Mouse (Mus musculus): ENCODE measurements around the gene Mrpl20. TPM values are rescaled to one million over a fixed set of nuclear protein-coding genes. Genes with fewer than 3 reads are reported as not detected.
A peak's percentile ranks its signal among the peaks of the same experiment; 100 is the strongest.

Mrpl20 gene
- polyA plus RNA-seq, 1 experiment from 2014 or later, result 171 TPM

DNA sequence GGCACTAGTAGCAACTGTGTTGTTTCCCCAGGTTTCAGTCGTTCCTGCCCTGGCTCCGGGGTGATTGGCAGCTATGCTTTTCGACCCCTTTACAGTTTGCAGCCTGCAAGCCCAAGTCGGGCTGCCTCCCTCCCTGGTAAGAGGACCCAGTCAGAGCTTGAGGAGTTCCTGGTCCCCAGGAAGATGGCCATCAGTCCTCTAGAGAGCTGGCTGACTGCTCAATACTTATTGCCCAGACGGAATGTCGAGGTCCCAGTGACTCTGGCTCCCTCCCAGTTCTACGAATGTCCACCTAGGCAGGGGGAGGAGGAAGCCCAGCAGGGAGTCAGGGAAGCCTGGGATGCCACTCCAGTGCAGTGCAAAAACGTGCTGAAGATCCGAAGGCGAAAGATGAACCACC lies 29.6 kb downstream of the Mrpl20 start:
- TF ChIP-seq CTCF (IDR thresholded peaks at IDR 0.05; ENCODE audit: low read depth), result no peak
- TF ChIP-seq EP300 (IDR thresholded peaks at IDR 0.05; ENCODE audit: low read depth), result no peak

GRCm38 (mm10) chr4:155833234-155833633 lies 30.6 kb downstream of the Mrpl20 start:
- 74% methylated on average over 4 of the region's 4 CpGs for WGBS (ENCODE audit: insufficient replicate concordance)
- no peaks in the 10 kb centered on the region for H3K27me3 ChIP-seq (ENCODE audit: insufficient read depth, low read length)
- H3K4me1 ChIP-seq (ENCODE audit: insufficient read depth), result peaks cover 23% of the 10 kb centered on the region
- no peaks in the 10 kb centered on the region for H3K9me3 ChIP-seq (ENCODE audit: low read length)
- H3K27ac ChIP-seq (ENCODE audit: low read depth), result no peak overlapping the region
- H3K4me3 ChIP-seq (ENCODE audit: low read depth, low read length), result no peak overlapping the region
- peaks cover 8% of the 10 kb centered on the region; the same call in 1 of the 2 replicates for H3K36me3 ChIP-seq (replicated peaks; ENCODE audit: insufficient read depth, low read length)
- TF ChIP-seq EP300 (IDR thresholded peaks at IDR 0.05; ENCODE audit: low read depth), result no peak
- TF ChIP-seq CTCF (IDR thresholded peaks at IDR 0.05; ENCODE audit: low read depth), result no peak
- H3K9ac ChIP-seq (replicated peaks), result no peak overlapping the region
- DNase-seq (no peak), ATAC-seq (no peak)
- no peak overlapping the region for H3K4me2 ChIP-seq (ENCODE audit: low read depth, low read length)

More for the DNA sequence above, 29.6 kb downstream of the Mrpl20 start:
- Histone ChIP-seq H3K4me1 (ENCODE audit: insufficient read depth) (peaks cover 23% of the 10 kb centered on the region), H3K9me3 (ENCODE audit: low read length) (no peaks in the 10 kb centered on the region), H3K27me3 (ENCODE audit: insufficient read depth, low read length) (no peaks in the 10 kb centered on the region), H3K4me2 (ENCODE audit: low read depth, low read length) (peak overlapping the region; percentile 80), H3K9ac (replicated peaks) (peak overlapping the region; percentile 95), H3K36me3 (replicated peaks; ENCODE audit: insufficient read depth, low read length) (peaks cover 8% of the 10 kb centered on the region; the same call in 1 of the 2 replicates), H3K27ac (ENCODE audit: low read depth) (peak overlapping the region; percentile 91), H3K4me3 (ENCODE audit: low read depth, low read length) (peak overlapping the region; percentile 98)
- 48% methylated on average over 10 of the region's 10 CpGs for WGBS (ENCODE audit: insufficient replicate concordance)
- ATAC-seq (no peak), DNase-seq (no peak)

- Histone ChIP-seq H3K36me3 (replicated peaks; ENCODE audit: insufficient read depth, low read length) (peaks cover 8% of the 10 kb centered on the region; the same call in 1 of the 2 replicates), H3K4me2 (ENCODE audit: low read depth, low read length) (no peak overlapping the region), H3K4me1 (ENCODE audit: insufficient read depth) (peaks cover 23% of the 10 kb centered on the region), H3K27ac (ENCODE audit: low read depth) (0 out of 2 replicates have a peak overlapping the region, but pooled peaks have one; percentile 22), H3K9ac (replicated peaks) (no peak overlapping the region), H3K27me3 (ENCODE audit: insufficient read depth, low read length) (no peaks in the 10 kb centered on the region), H3K4me3 (ENCODE audit: low read depth, low read length) (no peak overlapping the region), H3K9me3 (ENCODE audit: low read length) (no peaks in the 10 kb centered on the region)
- TF ChIP-seq EP300 (IDR thresholded peaks at IDR 0.05; ENCODE audit: low read depth) (no peak), CTCF (IDR thresholded peaks at IDR 0.05; ENCODE audit: low read depth) (peak; percentile 87)
- DNase-seq (peak; percentile 78), ATAC-seq (peak; percentile 31)
- WGBS (ENCODE audit: insufficient replicate concordance), result 40% methylated on average over 2 of the region's 2 CpGs
Measured at GRCm38 (mm10) chr4:155833836-155834235, 31.2 kb downstream of the Mrpl20 start.

DNA sequence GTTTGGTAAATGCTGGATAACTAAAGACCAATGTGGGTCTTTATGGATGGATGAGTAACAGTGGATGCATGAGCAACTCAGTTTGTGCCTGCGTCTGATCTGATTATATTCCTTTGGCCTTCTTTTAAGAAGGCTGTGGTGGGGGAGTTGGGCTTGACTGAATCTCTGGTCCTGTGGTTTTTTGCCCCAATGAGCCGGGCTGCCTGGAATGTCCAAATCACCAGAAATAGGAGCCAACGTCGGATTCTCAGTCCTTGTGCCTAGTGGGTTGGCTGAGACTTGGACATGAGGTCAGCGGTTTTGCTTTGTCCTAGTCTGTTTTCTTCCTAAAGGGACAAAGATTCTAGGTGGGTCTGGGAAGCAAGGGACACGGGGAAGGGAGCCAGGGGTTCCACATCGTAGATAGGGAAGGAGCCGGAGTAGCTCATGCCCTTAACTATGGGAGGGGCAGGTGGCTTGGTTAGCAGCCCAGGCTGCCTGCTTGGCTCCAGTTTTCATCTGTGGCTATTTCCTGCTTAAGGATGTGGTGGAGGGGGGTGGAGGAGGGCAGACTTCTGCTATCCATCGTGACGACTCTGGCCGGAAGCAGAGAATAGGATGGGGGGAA lies 34.8 kb downstream of the Mrpl20 start:
- peaks cover 28% of the 10 kb centered on the region for H3K4me1 ChIP-seq (ENCODE audit: insufficient read depth)
- H3K9me3 ChIP-seq (ENCODE audit: low read length), result no peaks in the 10 kb centered on the region
- H3K4me2 ChIP-seq (ENCODE audit: low read depth, low read length), result no peak overlapping the region
- no peak overlapping the region for H3K4me3 ChIP-seq (ENCODE audit: low read depth, low read length)
- no peak overlapping the region for H3K9ac ChIP-seq (replicated peaks)
- TF ChIP-seq EP300 (IDR thresholded peaks at IDR 0.05; ENCODE audit: low read depth) (no peak), CTCF (IDR thresholded peaks at IDR 0.05; ENCODE audit: low read depth) (no peak)
- H3K27ac ChIP-seq (ENCODE audit: low read depth), result no peak overlapping the region
- 43% methylated on average over 11 of the region's 11 CpGs for WGBS (ENCODE audit: insufficient replicate concordance)
- peaks cover 7% of the 10 kb centered on the region; the same call in 1 of the 2 replicates for H3K36me3 ChIP-seq (replicated peaks; ENCODE audit: insufficient read depth, low read length)
- no peak for ATAC-seq
- peaks cover 4% of the 10 kb centered on the region; the same call in 1 of the 2 replicates for H3K27me3 ChIP-seq (ENCODE audit: insufficient read depth, low read length)
- peak; percentile 34 for DNase-seq

DNA sequence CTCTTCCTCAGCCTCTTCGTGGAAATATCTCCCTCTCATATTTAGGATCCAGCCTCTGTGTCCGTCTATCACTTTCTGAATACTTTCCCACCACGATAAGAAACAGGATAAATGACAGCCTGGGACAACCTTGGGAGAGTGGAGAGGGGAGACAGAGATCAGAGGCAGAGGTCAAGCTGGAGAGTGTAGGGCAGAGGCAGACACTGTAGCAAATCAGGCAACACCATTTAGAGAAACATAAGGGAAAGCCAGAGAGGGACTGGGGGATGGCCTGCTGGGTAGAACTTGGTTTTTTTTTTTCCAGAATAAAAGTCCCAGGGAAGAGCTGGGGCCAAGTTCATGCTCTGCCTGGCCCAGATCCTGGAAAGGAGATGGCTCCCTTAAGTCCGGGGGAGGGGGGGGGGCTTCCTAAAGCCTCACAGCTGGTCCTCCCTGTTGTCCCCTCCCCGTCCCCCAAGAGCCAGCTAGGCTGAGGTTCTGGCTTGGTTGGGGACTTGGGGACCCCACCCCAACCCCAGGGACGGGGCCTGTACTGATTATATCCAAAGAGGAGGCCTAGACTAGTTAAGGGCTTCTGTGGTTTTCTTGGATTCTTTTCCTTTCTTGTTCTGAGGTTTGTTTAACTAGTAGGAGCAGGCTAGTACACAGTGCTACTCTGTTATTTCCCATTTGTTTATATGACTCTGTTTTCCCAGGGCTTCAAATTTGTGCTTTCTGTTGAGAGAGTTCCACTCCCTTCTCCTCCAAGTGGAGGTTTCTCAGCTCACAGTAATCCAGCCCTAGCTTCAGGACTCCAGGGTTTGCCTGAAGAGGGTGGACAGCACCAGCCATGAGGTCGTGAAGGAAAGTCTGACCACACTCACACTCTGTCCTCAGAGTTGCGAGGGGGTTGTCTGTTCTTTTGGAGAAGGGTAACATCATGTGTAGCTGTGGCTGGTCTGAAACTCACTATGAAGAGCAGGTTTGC lies 35.8 kb downstream of the Mrpl20 start:
- peak overlapping the region; percentile 51; the same call in 1 of the 2 replicates for H3K27ac ChIP-seq (ENCODE audit: low read depth)
- peaks cover 4% of the 10 kb centered on the region; the same call in 1 of the 2 replicates for H3K27me3 ChIP-seq (ENCODE audit: insufficient read depth, low read length)
- no peak for TF ChIP-seq CTCF (IDR thresholded peaks at IDR 0.05; ENCODE audit: low read depth)
- no peak for TF ChIP-seq EP300 (IDR thresholded peaks at IDR 0.05; ENCODE audit: low read depth)
- DNase-seq, result no peak
- no peaks in the 10 kb centered on the region for H3K36me3 ChIP-seq (replicated peaks; ENCODE audit: insufficient read depth, low read length)
- WGBS (ENCODE audit: insufficient replicate concordance), result 58% methylated on average over 8 of the region's 8 CpGs
- ATAC-seq, result no peak
- no peak overlapping the region for H3K4me3 ChIP-seq (ENCODE audit: low read depth, low read length)
- H3K9me3 ChIP-seq (ENCODE audit: low read length), result no peaks in the 10 kb centered on the region
- H3K4me2 ChIP-seq (ENCODE audit: low read depth, low read length), result no peak overlapping the region
- H3K9ac ChIP-seq (replicated peaks), result no peak overlapping the region; the same call in 1 of the 2 replicates
- peaks cover 18% of the 10 kb centered on the region for H3K4me1 ChIP-seq (ENCODE audit: insufficient read depth)

DNA sequence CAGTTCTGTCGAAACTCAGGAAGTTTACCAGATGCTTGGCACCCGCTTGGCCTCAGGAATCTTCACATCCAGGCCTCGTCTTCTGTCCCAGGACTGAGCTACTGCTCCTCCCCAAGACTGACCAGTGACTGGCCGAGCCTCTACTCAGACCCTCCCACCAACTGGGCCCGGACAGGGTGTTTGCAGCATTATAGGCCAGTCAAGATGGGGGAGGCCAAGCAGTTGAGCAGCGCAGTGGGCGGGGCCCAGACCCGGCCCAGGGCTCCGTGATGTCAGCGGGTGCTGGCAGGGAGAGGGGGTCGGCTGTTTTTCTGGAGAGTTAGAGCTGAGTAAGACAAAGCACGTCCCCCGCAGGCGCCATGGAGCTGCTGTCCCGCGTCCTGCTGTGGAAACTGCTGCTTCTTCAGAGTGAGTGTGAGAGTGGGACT lies 36.8 kb downstream of the Mrpl20 start, which contains the start of gene Mxra8:
Mxra8 (plus strand) TSS at position 198 of the 428 bp plus-strand sequence.
- 30% methylated on average over 16 of the region's 16 CpGs for WGBS (ENCODE audit: insufficient replicate concordance)
- Histone ChIP-seq H3K9me3 (ENCODE audit: low read length) (no peaks in the 10 kb centered on the region), H3K4me1 (ENCODE audit: insufficient read depth) (peaks cover 15% of the 10 kb centered on the region)

More for the DNA sequence above, 36.8 kb downstream of the Mrpl20 start, which contains the start of gene Mxra8:
- Histone ChIP-seq H3K36me3 (replicated peaks; ENCODE audit: insufficient read depth, low read length) (no peaks in the 10 kb centered on the region), H3K4me2 (ENCODE audit: low read depth, low read length) (peak within 1 kb of the TSS; percentile 87), H3K4me3 (ENCODE audit: low read depth, low read length) (peak within 1 kb of the TSS; percentile 53), H3K9ac (replicated peaks) (peak within 1 kb of the TSS; percentile 52; the same call in 1 of the 2 replicates), H3K27me3 (ENCODE audit: insufficient read depth, low read length) (peaks cover 4% of the 10 kb centered on the region; the same call in 1 of the 2 replicates), H3K27ac (ENCODE audit: low read depth) (peak within 1 kb of the TSS; percentile 58; the same call in 1 of the 2 replicates)
- ATAC-seq, result peak; percentile 62
- TF ChIP-seq EP300 (IDR thresholded peaks at IDR 0.05; ENCODE audit: low read depth) (no peak), CTCF (IDR thresholded peaks at IDR 0.05; ENCODE audit: low read depth) (no peak)
- peak; percentile 61 for DNase-seq

Measured in liver, postnatal 0 days (tissue).